17 mouse cellular contexts compared by ENCODE assay signal in genomic region chr4:140189601-140190000, GRCm38 (mm10). TPM values are rescaled to one million over a fixed set of nuclear protein-coding genes. Genes with fewer than 3 reads are reported as not detected.
DNase-seq lines count a peak whose midpoint lies in the region; ATAC-seq lines count a peak whose summit lies in the region.
"Had no signal": no experiment of that assay in that cellular context is flagged by ENCODE, and none has a peak within 500 bp of the region (broad histone marks: within the 10 kb centered on the region; RNA-seq: fewer than 3 reads in every experiment).

No protein-coding gene starts in this region.

- WGBS in liver, embryonic 12.5 days (ENCODE audit: insufficient replicate concordance) = 72% methylated on average over 9 of the region's 9 CpGs

- peak; percentile 80 for ATAC-seq in frontal cortex, adult (ENCODE audit: low TSS enrichment)
- ATAC-seq in liver, embryonic 12.5 days = no peak
- ATAC-seq: midbrain, embryonic 15.5 days had no signal

- H3K27me3 ChIP-seq in liver, embryonic 12.5 days (replicated peaks) = peaks cover 3% of the 10 kb centered on the region; the same call in 1 of the 2 replicates
- H3K27me3 ChIP-seq: midbrain, embryonic 15.5 days had no signal

- no peak overlapping the region for H3K27ac ChIP-seq in liver, embryonic 12.5 days
- H3K27ac ChIP-seq: midbrain, embryonic 15.5 days had no signal

- H3K4me3 ChIP-seq in liver, embryonic 12.5 days = no peak overlapping the region
- H3K4me3 ChIP-seq: hindbrain, embryonic 10.5 days; megakaryocyte, embryonic 14.5 days; midbrain, embryonic 15.5 days had no signal

- no peaks in the 10 kb centered on the region for H3K36me3 ChIP-seq in liver, embryonic 12.5 days
- H3K36me3 ChIP-seq: hindbrain, embryonic 10.5 days; midbrain, embryonic 15.5 days had no signal

- intact Hi-C loops in left cerebral cortex, postnatal 25 days (cut with DNase I) = no loop called here

- no peak overlapping the region for H3K9ac ChIP-seq in liver, embryonic 12.5 days
- H3K9ac ChIP-seq: midbrain, embryonic 15.5 days had no signal

- H3K4me2 ChIP-seq in liver, embryonic 12.5 days = no peak overlapping the region
- H3K4me2 ChIP-seq: midbrain, embryonic 15.5 days had no signal

- DNase-seq in frontal cortex, postnatal 14 days (ENCODE audit: low spot score in 2 of 2) = no peak
- DNase-seq in brain, adult 2 months (ENCODE audit: low read depth, low spot score) = peak; percentile 83
- DNase-seq in cerebellum, postnatal 10 days = peak; percentile 59 to 65
- DNase-seq in left cerebral cortex, postnatal 25 days (ENCODE audit: low spot score in 2 of 2) = peak; percentile 52 to 82
- no peak for DNase-seq in thymus, postnatal 36 days
- DNase-seq in spleen, postnatal 36 days (ENCODE audit: low spot score in 2 of 2) = no peak
- DNase-seq: adrenal gland, adult 8-10 months; kidney, adult 8-10 months; lung, postnatal 10 days; thymus, adult 18-20 months had no signal

- H3K4me1 ChIP-seq in liver, embryonic 12.5 days = peaks cover 37% of the 10 kb centered on the region
- H3K4me1 ChIP-seq: megakaryocyte, embryonic 14.5 days had no signal

- H3K9me3 ChIP-seq in liver, embryonic 12.5 days (replicated peaks) = no peaks in the 10 kb centered on the region
- H3K9me3 ChIP-seq: hindbrain, embryonic 10.5 days; megakaryocyte, embryonic 14.5 days; midbrain, embryonic 15.5 days had no signal

RNA-seq across cellular contexts. Expression of gene Igsf21, which starts 57.0 kb away (rescaled TPM):
- 10 to 100 TPM; 76.8 to 91.4 TPM for total RNA-seq in left cerebral cortex, postnatal 25 days (2021)
- 0.08 and 0.10 TPM in 2 replicates for polyA plus RNA-seq in liver, embryonic 12.5 days (2016; fragmentation: Nextera tagmentation; extraction: Ambion mirVana)
- total RNA-seq: CH12.LX had no signal
- polyA plus RNA-seq: liver, embryonic 16.5 days had no signal

Comparison
In these comparisons a context has a peak if more than half of its experiments do, and no peak if none do; other contexts are left out.
1. DNase-seq: peak in brain, adult 2 months (single experiment), cerebellum, postnatal 10 days (2 of 2) and left cerebral cortex, postnatal 25 days (2 of 2); none in frontal cortex, postnatal 14 days (0 of 2), thymus, postnatal 36 days (0 of 2) and spleen, postnatal 36 days (0 of 2).